Mouse (Mus musculus): ENCODE data around the gene Fbxw14.
"Not testable (repeated sequence)": the region's sequence is repeated elsewhere in the genome, so short reads cannot be mapped to it uniquely, and the experiment has no call there.

The Fbxw14 gene

GRCm38 (mm10) chr9:109287576-109287975, at the start of gene Fbxw14:
Fbxw14 (minus strand) TSS chr9:109287676.
- not testable (repeated sequence) for DNase-seq

- DNase-seq = no peak
Measured at GRCm38 (mm10) chr9:109263041-109263440, 24.4 kb downstream of the Fbxw14 start.

- no peak for DNase-seq
Measured at GRCm38 (mm10) chr9:109234654-109235053, 52.8 kb downstream of the Fbxw14 start, which contains the start of gene Fbxw20. Fbxw20 (minus strand) TSS chr9:109234754.
